Mouse (Mus musculus) mouse embryonic stem cell (cell line): ENCODE data around the gene Bax.
"Not testable (repeated sequence)": the region's sequence is repeated elsewhere in the genome, so short reads cannot be mapped to it uniquely, and the experiment has no call there.

Experiments used
- in situ Hi-C, 2 experiments: fragments of 300-500 bp; cut with MboI; formaldehyde crosslinking; loops; 1 replicate in 1 of 2; 3 replicates in 1 of 2; pipeline ENCODE4 v1.14.3; 2019 to 2020; ENCODE audit warnings: low sequenced_read_pairs in 2 of 2, low pct_unique_long_range_greater_than_20kb in 1 of 2, mixed read lengths in 1 of 2; ENCODE audit not compliant: unreplicated experiment in 1 of 2

The Bax gene

GRCm38 (mm10) chr7:45460377-45460776, 6.3 kb downstream of the Bax start:
- in situ Hi-C loops, result no loop called here

- in situ Hi-C loops, result not testable (repeated sequence)
These were observed 7.0 kb downstream of the Bax start, which contains the start of gene Ftl1 for GRCm38 (mm10) chr7:45459564-45460140. Gene Ftl1, minus strand, starts transcription at chr7:45459884.

GRCm38 (mm10) chr7:45458748-45459563, 7.7 kb downstream of the Bax start:
- in situ Hi-C loops, result no loop called here

GRCm38 (mm10) chr7:45457204-45458060, 9.3 kb downstream of the Bax start:
- in situ Hi-C loops, result no loop called here

GRCm38 (mm10) chr7:45456721-45457203, 9.9 kb downstream of the Bax start:
- in situ Hi-C loops, result no loop called here

GRCm38 (mm10) chr7:45455932-45456696, 10.6 kb downstream of the Bax start:
- in situ Hi-C loops, result no loop called here

- in situ Hi-C loops, result no loop called here
These were observed 11.7 kb downstream of the Bax start for GRCm38 (mm10) chr7:45454971-45455370.

GRCm38 (mm10) chr7:45451344-45451982, 15.2 kb downstream of the Bax start:
- in situ Hi-C loops, result no loop called here

- in situ Hi-C loops, result no loop called here
These were observed 16.7 kb downstream of the Bax start for GRCm38 (mm10) chr7:45449974-45450373.

- in situ Hi-C loops, result no loop called here
These were observed 19.2 kb downstream of the Bax start for GRCm38 (mm10) chr7:45447325-45447990.

GRCm38 (mm10) chr7:45446589-45446988, 20.1 kb downstream of the Bax start:
- in situ Hi-C loops, result no loop called here

GRCm38 (mm10) chr7:45443526-45444420, 22.9 kb downstream of the Bax start:
- in situ Hi-C loops, result no loop called here

- in situ Hi-C loops, result no loop called here
These were observed 29.0 kb downstream of the Bax start, which contains the start of gene Ruvbl2 for GRCm38 (mm10) chr7:45437521-45438276. Gene Ruvbl2, minus strand, starts transcription at chr7:45438096.

GRCm38 (mm10) chr7:45437046-45437445, 29.7 kb downstream of the Bax start:
- in situ Hi-C loops, result no loop called here

- in situ Hi-C loops, result no loop called here
These were observed 30.3 kb downstream of the Bax start for GRCm38 (mm10) chr7:45436444-45436843.

- in situ Hi-C loops, result no loop called here
These were observed 31.7 kb downstream of the Bax start for GRCm38 (mm10) chr7:45435038-45435437.
